Mouse (Mus musculus) forebrain, postnatal 0 days (tissue): Measurements from ENCODE around the gene Ccp110. TPM values are rescaled to one million over a fixed set of nuclear protein-coding genes. Genes with fewer than 3 reads are reported as not detected.

Source experiments
- ATAC-seq: fragments of 200-750 bp; cut with Nextera tagmentation; 2 replicates; pipeline ENCODE4 v1.8.0; 2017; ENCODE audit warnings: mild to moderate bottlenecking, moderate library complexity
- DNase-seq: peaks from one replicate; pipeline ENCODE4 v3.0.0-alpha.2; 2015
- H3K27ac ChIP-seq: fragments of 300-500 bp; sonication (generic); 2 replicates; pipeline ENCODE4 v1.5.1; 2014; ENCODE audit warnings: low read depth, mild to moderate bottlenecking, antibody characterized with exemption, low read length, moderate library complexity, mixed read lengths
- H3K27me3 ChIP-seq: fragments of 300-500 bp; sonication (generic); 2 replicates; pipeline ENCODE4 v1.6.1; 2014; ENCODE audit warnings: mild to moderate bottlenecking, low read length, mixed read lengths; ENCODE audit not compliant: insufficient read depth
- H3K36me3 ChIP-seq: fragments of 300-500 bp; sonication (generic); 2 replicates; pipeline ENCODE4 v1.6.1; 2014; ENCODE audit warnings: mild to moderate bottlenecking, moderate library complexity; ENCODE audit not compliant: insufficient read depth
- H3K4me1 ChIP-seq: fragments of 300-500 bp; sonication (generic); 2 replicates; pipeline ENCODE4 v1.6.1; 2014; ENCODE audit warnings: antibody characterized with exemption; ENCODE audit not compliant: insufficient read depth
- H3K4me2 ChIP-seq: fragments of 300-500 bp; sonication (generic); 2 replicates; pipeline ENCODE4 v1.6.1; 2014; ENCODE audit warnings: low read depth, mild to moderate bottlenecking, moderate library complexity
- H3K4me3 ChIP-seq: fragments of 300-500 bp; sonication (generic); 2 replicates; pipeline ENCODE4 v1.5.1; 2014; ENCODE audit warnings: low read depth, low read length, mixed read lengths
- H3K9ac ChIP-seq: fragments of 300-500 bp; sonication (generic); 2 replicates; pipeline ENCODE4 v1.6.1; 2014; ENCODE audit warnings: mild to moderate bottlenecking
- H3K9me3 ChIP-seq: fragments of 300-500 bp; sonication (generic); 2 replicates; pipeline ENCODE4 v1.6.1; 2016; ENCODE audit warnings: low read length
- CTCF ChIP-seq: sonication (generic); IDR thresholded peaks from 2 replicates; pipeline ENCODE4 v1.5.1; 2016; ENCODE audit warnings: antibody characterized with exemption, control low read depth, low read depth
- WGBS: fragments of 180-500 bp; shearing (Covaris S2); extraction: QIAGEN DNeasy Blood & Tissue Kit; methylation state at CpG from one replicate; pipeline ENCODE4 v1.1.7; 2014; 5-methylcytosine and 5-hydroxymethylcytosine counted together
- polyA plus RNA-seq: library from polyadenylated mRNA; unstranded; fragments of >200 nt; fragmentation: Nextera tagmentation; extraction: Ambion mirVana; gene quantifications from 2 replicates; pipeline ENCODE4 v1.2.1, GENCODE M21; 2015
- total RNA-seq: library from RNA; depleted of rRNA; stranded (reverse); fragments of >200 nt; gene quantifications from 2 replicates; pipeline ENCODE4 v1.2.3, GENCODE M21; 2014

Ccp110 gene
- total and polyA plus RNA-seq, 2 experiments from 2014 or later: 13.3 to 33.6 TPM

DNA sequence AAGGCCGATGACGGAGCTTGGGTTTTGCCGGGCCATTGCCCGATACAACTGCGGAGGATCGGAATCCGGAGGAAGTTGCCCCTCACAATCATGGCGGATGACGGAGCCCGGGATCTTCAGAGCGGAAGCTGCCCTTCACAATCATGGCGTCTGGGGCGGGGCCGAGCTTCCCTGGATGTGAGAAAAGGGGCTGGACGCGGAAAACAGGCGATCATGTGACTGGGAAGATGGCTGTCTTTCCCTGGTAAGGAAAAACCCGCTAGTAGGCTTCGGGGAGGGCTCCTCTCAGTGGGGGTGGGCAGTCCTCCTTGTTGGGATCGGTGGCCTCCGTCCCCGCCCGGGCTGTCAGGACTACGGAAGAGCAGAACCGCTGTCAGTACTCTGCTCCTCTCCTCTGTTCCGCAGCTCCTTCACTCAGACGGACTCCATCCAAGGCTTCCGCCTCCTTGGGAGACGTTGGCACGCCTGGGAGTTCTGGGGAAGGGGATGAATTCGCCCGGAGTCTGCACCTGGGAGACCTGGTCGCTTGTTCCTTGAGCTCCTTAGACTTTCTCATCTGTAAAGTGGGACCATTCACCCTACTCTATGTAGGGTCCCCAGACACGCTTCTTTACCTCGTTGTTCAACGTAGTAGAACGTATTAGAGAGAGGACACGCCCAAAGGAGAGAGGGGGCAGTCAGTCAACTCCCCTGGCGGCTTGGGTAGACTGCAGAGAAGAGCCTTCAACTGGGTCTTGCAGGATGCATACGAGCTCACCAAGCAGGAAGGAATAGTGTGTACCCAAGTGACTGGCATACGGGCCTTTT lies 28.4 kb downstream of the Ccp110 start:
- 3% methylated on average over 41 of the region's 41 CpGs for WGBS
- Histone ChIP-seq H3K4me2 (peak overlapping the region; percentile 68), H3K36me3 (peaks cover 16% of the 10 kb centered on the region), H3K9ac (peak overlapping the region; percentile 86), H3K4me3 (peak overlapping the region; percentile 90), H3K4me1 (0 out of 2 replicates have a peak, but pooled peaks cover 9% of the 10 kb centered on the region), H3K27me3 (no peaks in the 10 kb centered on the region), H3K9me3 (no peaks in the 10 kb centered on the region), H3K27ac (peak overlapping the region; percentile 93)
- no peak; the same call in 1 of the 2 replicates for TF ChIP-seq CTCF
- DNase-seq (peak; percentile 99), ATAC-seq (peak; percentile 97)

GRCm38 (mm10) chr7:118742278-118742677 lies 29.9 kb downstream of the Ccp110 start:
- H3K9me3 ChIP-seq: no peaks in the 10 kb centered on the region
- ATAC-seq: no peak
- H3K9ac ChIP-seq: no peak overlapping the region
- H3K4me1 ChIP-seq: 0 out of 2 replicates have a peak, but pooled peaks cover 9% of the 10 kb centered on the region
- WGBS: 75% methylated on average over 6 of the region's 6 CpGs
- H3K4me2 ChIP-seq: no peak overlapping the region
- no peak overlapping the region for H3K4me3 ChIP-seq
- H3K27ac ChIP-seq: no peak overlapping the region
- no peak for DNase-seq
- TF ChIP-seq CTCF: no peak
- H3K36me3 ChIP-seq: peaks cover 22% of the 10 kb centered on the region
- H3K27me3 ChIP-seq: no peaks in the 10 kb centered on the region

DNA sequence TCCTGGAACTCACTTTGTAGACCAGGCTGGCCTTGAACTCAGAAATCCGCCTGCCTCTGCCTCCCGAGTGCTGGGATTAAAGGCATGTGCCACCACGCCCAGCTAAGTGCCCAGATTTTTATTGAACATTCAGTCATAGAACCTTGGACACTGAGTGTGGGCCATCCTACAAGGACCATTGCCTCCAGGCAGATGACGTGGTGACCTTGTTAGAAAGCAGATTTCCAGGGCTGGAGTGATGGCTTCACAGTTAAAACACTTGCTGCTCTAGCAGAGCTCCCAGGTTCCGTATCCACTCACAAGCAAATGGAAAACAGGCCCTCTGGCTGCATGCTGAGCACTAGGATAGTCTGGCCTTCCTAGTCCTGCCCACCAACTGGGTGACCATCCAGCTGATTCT lies 32.4 kb downstream of the Ccp110 start:
- Histone ChIP-seq H3K9me3 (no peaks in the 10 kb centered on the region), H3K27ac (no peak overlapping the region), H3K27me3 (no peaks in the 10 kb centered on the region), H3K36me3 (peaks cover 46% of the 10 kb centered on the region), H3K4me3 (no peak overlapping the region), H3K9ac (no peak overlapping the region), H3K4me1 (0 out of 2 replicates have a peak, but pooled peaks cover 9% of the 10 kb centered on the region), H3K4me2 (no peak overlapping the region)
- DNase-seq (no peak), ATAC-seq (no peak)
- WGBS: 97% methylated on average over 5 of the region's 5 CpGs
- TF ChIP-seq CTCF: no peak

- Histone ChIP-seq H3K4me3 (no peak overlapping the region), H3K9ac (no peak overlapping the region), H3K9me3 (no peaks in the 10 kb centered on the region), H3K4me1 (no peaks in the 10 kb centered on the region), H3K27me3 (no peaks in the 10 kb centered on the region), H3K4me2 (no peak overlapping the region), H3K36me3 (peaks cover 79% of the 10 kb centered on the region), H3K27ac (peak overlapping the region; percentile 40; the same call in 1 of the 2 replicates)
- ATAC-seq (peak; percentile 80), DNase-seq (peak; percentile 61)
- no peak for TF ChIP-seq CTCF
- WGBS: 46% methylated on average over 12 of the region's 12 CpGs
These were observed 35.7 kb downstream of the Ccp110 start for GRCm38 (mm10) chr7:118747891-118748672.

- ATAC-seq (no peak), DNase-seq (no peak)
- TF ChIP-seq CTCF: no peak
- Histone ChIP-seq H3K4me3 (no peak overlapping the region), H3K9ac (no peak overlapping the region), H3K27me3 (no peaks in the 10 kb centered on the region), H3K4me2 (no peak overlapping the region), H3K36me3 (peaks cover 86% of the 10 kb centered on the region), H3K27ac (no peak overlapping the region), H3K9me3 (no peaks in the 10 kb centered on the region), H3K4me1 (no peaks in the 10 kb centered on the region)
- WGBS: 88% methylated on average over 8 of the region's 8 CpGs
These were observed 37.4 kb downstream of the Ccp110 start for GRCm38 (mm10) chr7:118749706-118750105.

- 93% methylated on average over 7 of the region's 7 CpGs for WGBS
- H3K4me2 ChIP-seq: no peak overlapping the region
- H3K27ac ChIP-seq: no peak overlapping the region
- H3K9ac ChIP-seq: no peak overlapping the region
- TF ChIP-seq CTCF: no peak
- ATAC-seq (no peak), DNase-seq (no peak)
- H3K4me1 ChIP-seq: no peaks in the 10 kb centered on the region
- no peak overlapping the region for H3K4me3 ChIP-seq
- H3K27me3 ChIP-seq: no peaks in the 10 kb centered on the region
- H3K36me3 ChIP-seq: peaks cover 93% of the 10 kb centered on the region
- H3K9me3 ChIP-seq: no peaks in the 10 kb centered on the region
These were observed 39.3 kb downstream of the Ccp110 start for GRCm38 (mm10) chr7:118751625-118752024.

GRCm38 (mm10) chr7:118755756-118756155 lies 43.4 kb downstream of the Ccp110 start:
- 83% methylated on average over 7 of the region's 7 CpGs for WGBS
- H3K4me1 ChIP-seq: no peaks in the 10 kb centered on the region
- no peaks in the 10 kb centered on the region for H3K9me3 ChIP-seq
- H3K36me3 ChIP-seq: peaks cover 79% of the 10 kb centered on the region
- H3K27ac ChIP-seq: no peak overlapping the region
- TF ChIP-seq CTCF: no peak
- no peaks in the 10 kb centered on the region for H3K27me3 ChIP-seq
- no peak overlapping the region for H3K9ac ChIP-seq
- DNase-seq: no peak
- ATAC-seq: no peak
- H3K4me3 ChIP-seq: no peak overlapping the region
- no peak overlapping the region for H3K4me2 ChIP-seq
